Mouse (Mus musculus) thymus, adult 2 months (tissue): ENCODE measurements at regions not wholly inside any gene's neighbourhood (a gene's known extent, or its start where the extent isn't known, plus 50 kb on each side); places are given as distances from the start of the nearest gene placed in this dataset.

ENCODE experiments used
- DNase-seq: peaks from one replicate; pipeline ENCODE4 v3.0.0; 2021
- H3K27ac ChIP-seq: fragments of 200-500 bp; 2 replicates; pipeline ENCODE4 v1.5.1; 2012; ENCODE audit warnings: low read length, control low read depth; ENCODE audit not compliant: control insufficient read depth, insufficient read depth
- H3K27me3 ChIP-seq: fragments of 200-500 bp; 2 replicates; pipeline ENCODE4 v1.6.1; 2012; ENCODE audit warnings: mild to moderate bottlenecking, low read length, moderate library complexity, mixed read lengths; ENCODE audit not compliant: control insufficient read depth, insufficient read depth
- H3K36me3 ChIP-seq: fragments of 200-500 bp; 2 replicates; pipeline ENCODE4 v1.6.1; 2012; ENCODE audit warnings: mild to moderate bottlenecking, low read length, moderate library complexity; ENCODE audit not compliant: control insufficient read depth, insufficient read depth
- H3K4me1 ChIP-seq: fragments of 200-500 bp; replicated peaks from 2 replicates; pipeline ENCODE4 v1.6.1; 2012; ENCODE audit warnings: low read length; ENCODE audit not compliant: control insufficient read depth, insufficient read depth
- H3K4me3 ChIP-seq: fragments of 200-500 bp; 2 replicates; pipeline ENCODE4 v1.5.1; 2012; ENCODE audit warnings: mild to moderate bottlenecking, low read length, control low read depth, moderate library complexity; ENCODE audit not compliant: control insufficient read depth, insufficient read depth
- CTCF ChIP-seq: fragments of 200-500 bp; IDR thresholded peaks from 2 replicates; pipeline ENCODE4 v1.5.1; 2012; ENCODE audit warnings: mild to moderate bottlenecking, control low read depth, low read length, moderate library complexity, borderline replicate concordance; ENCODE audit not compliant: control insufficient read depth, poor library complexity, insufficient read depth; ENCODE audit errors: extremely low read depth
- POLR2A ChIP-seq: fragments of 200-500 bp; IDR thresholded peaks from 2 replicates; pipeline ENCODE4 v1.6.1; 2012; ENCODE audit warnings: mild to moderate bottlenecking, low read length, control low read depth, moderate library complexity; ENCODE audit not compliant: control insufficient read depth, poor library complexity, insufficient read depth; ENCODE audit errors: extremely low read depth
- WGBS: fragments of 180-500 bp; shearing (Covaris S2); methylation state at CpG from one replicate; pipeline ENCODE4 v1.1.7; 2018; 5-methylcytosine and 5-hydroxymethylcytosine counted together

- H3K4me3 ChIP-seq = no peak overlapping the region
- H3K36me3 ChIP-seq = no peaks in the 10 kb centered on the region
- no peaks in the 10 kb centered on the region for H3K27me3 ChIP-seq
- WGBS = 13% methylated on average over 6 of the region's 6 CpGs
- DNase-seq = peak; percentile 30
- peaks cover 5% of the 10 kb centered on the region for H3K4me1 ChIP-seq
- TF ChIP-seq POLR2A (no peak), CTCF (no peak)
- peak overlapping the region; percentile 56; the same call in 1 of the 2 replicates for H3K27ac ChIP-seq
These were observed 51.5 kb upstream of the Med13 start for GRCm38 (mm10) chr11:86408686-86409579.

GRCm38 (mm10) chr11:86409580-86409947, 52.2 kb upstream of the Med13 start:
- no peak for TF ChIP-seq POLR2A
- no peak for TF ChIP-seq CTCF
- DNase-seq = no peak
- Histone ChIP-seq H3K36me3 (no peaks in the 10 kb centered on the region), H3K4me3 (no peak overlapping the region), H3K27ac (peak overlapping the region; percentile 56; the same call in 1 of the 2 replicates), H3K27me3 (no peaks in the 10 kb centered on the region), H3K4me1 (peaks cover 5% of the 10 kb centered on the region)
- 93% methylated on average over 10 of the region's 10 CpGs for WGBS

- peaks cover 3% of the 10 kb centered on the region for H3K4me1 ChIP-seq
- no peak for DNase-seq
- TF ChIP-seq CTCF = no peak
- TF ChIP-seq POLR2A = no peak
- no peak overlapping the region for H3K27ac ChIP-seq
- no peak overlapping the region for H3K4me3 ChIP-seq
- no peaks in the 10 kb centered on the region for H3K36me3 ChIP-seq
- WGBS = 91% methylated on average over 10 of the region's 10 CpGs
- no peaks in the 10 kb centered on the region for H3K27me3 ChIP-seq
These were observed 53.1 kb upstream of the Med13 start for GRCm38 (mm10) chr11:86410521-86410920.

- DNase-seq = no peak
- H3K27me3 ChIP-seq = no peaks in the 10 kb centered on the region
- H3K36me3 ChIP-seq = no peaks in the 10 kb centered on the region
- H3K4me3 ChIP-seq = no peak overlapping the region
- peaks cover 3% of the 10 kb centered on the region for H3K4me1 ChIP-seq
- TF ChIP-seq POLR2A = no peak
- TF ChIP-seq CTCF = no peak
- H3K27ac ChIP-seq = no peak overlapping the region
- 93% methylated on average over 13 of the region's 13 CpGs for WGBS
These were observed 55.5 kb upstream of the Med13 start for GRCm38 (mm10) chr11:86412772-86413390.

DNA sequence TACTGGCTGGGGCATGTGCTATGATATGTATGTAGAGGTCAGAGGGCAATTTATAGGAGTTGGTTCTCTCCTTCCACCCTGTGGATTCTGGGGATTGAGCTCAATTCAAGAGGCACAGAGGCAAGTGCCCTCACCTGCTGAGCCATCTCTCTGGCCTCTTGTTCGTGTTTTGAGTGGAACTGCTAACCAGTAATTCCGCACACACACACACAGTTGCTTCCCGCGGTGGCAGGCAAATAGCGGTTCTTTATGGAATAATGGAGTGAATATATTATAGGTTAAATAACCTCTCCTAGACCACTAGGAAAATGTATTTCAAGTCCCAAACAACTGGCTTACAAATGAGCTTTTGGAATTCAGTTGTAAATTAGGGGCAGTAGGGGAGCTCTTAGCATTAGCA, 59.1 kb upstream of the Med13 start:
- Histone ChIP-seq H3K27ac (no peak overlapping the region), H3K36me3 (no peaks in the 10 kb centered on the region), H3K27me3 (no peaks in the 10 kb centered on the region), H3K4me1 (no peaks in the 10 kb centered on the region), H3K4me3 (no peak overlapping the region)
- TF ChIP-seq CTCF = no peak
- TF ChIP-seq POLR2A = no peak
- WGBS = 95% methylated on average over 5 of the region's 5 CpGs
- no peak for DNase-seq

DNA sequence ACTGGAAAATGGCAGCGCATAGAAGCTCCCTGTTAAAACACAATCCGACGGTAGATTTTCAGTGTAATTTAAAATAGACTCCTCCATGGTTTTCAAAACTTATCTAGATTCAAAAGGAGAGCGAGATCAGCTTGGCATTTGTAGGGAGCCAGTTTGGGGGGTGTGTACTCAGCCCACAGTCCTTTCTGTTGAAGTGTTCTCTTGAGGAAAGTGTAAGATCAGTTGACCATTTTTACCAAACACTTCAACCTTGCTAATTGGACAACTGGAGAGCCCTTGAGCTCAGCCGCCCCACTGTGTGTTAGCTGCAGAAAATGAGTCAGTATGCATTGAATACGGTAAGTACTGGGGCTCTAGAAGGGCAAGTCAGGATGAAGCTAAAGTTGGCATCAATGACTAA, 59.8 kb upstream of the Med13 start:
- Histone ChIP-seq H3K27ac (no peak overlapping the region), H3K36me3 (no peaks in the 10 kb centered on the region), H3K4me1 (no peaks in the 10 kb centered on the region), H3K4me3 (no peak overlapping the region), H3K27me3 (no peaks in the 10 kb centered on the region)
- DNase-seq = no peak
- no peak for TF ChIP-seq CTCF
- 96% methylated on average over 6 of the region's 6 CpGs for WGBS

GRCm38 (mm10) chr11:86419810-86420483, 62.5 kb upstream of the Med13 start:
- no peaks in the 10 kb centered on the region for H3K36me3 ChIP-seq
- TF ChIP-seq CTCF (no peak), POLR2A (no peak)
- no peak for DNase-seq
- H3K4me1 ChIP-seq = no peaks in the 10 kb centered on the region
- H3K27me3 ChIP-seq = no peaks in the 10 kb centered on the region
- H3K27ac ChIP-seq = no peak overlapping the region
- no peak overlapping the region for H3K4me3 ChIP-seq
- 87% methylated on average over 5 of the region's 5 CpGs for WGBS
